In genomic region chr9:80068735-80069315, GRCm38 (mm10) we compare ENCODE assay signal across 8 mouse cellular contexts. TPM values are rescaled to one million over a fixed set of nuclear protein-coding genes. Genes with fewer than 3 reads are reported as not detected.
DNase-seq lines count a peak whose midpoint lies in the region; ATAC-seq and TF ChIP-seq lines count a peak whose summit lies in the region.

No protein-coding gene starts in this region.

- H3K27ac ChIP-seq in forebrain, postnatal 0 days (ENCODE audit: low read depth, low read length), result 0 out of 2 replicates have a peak overlapping the region, but pooled peaks have one; percentile 100
- peak overlapping the region; percentile 95; the same call in 1 of the 2 replicates for H3K27ac ChIP-seq in liver, postnatal 0 days (ENCODE audit: low read depth)

- TF ChIP-seq EP300 in liver, postnatal 0 days (IDR thresholded peaks at IDR 0.05; ENCODE audit: low read depth), result no peak

- H3K9ac ChIP-seq in forebrain, postnatal 0 days, result peak overlapping the region; percentile 99
- H3K9ac ChIP-seq in liver, postnatal 0 days (replicated peaks), result peak overlapping the region; percentile 92

- no peak for TF ChIP-seq CTCF in C2C12 (IDR thresholded peaks at IDR 0.05; ENCODE audit: control insufficient read depth, insufficient read depth, insufficient read length)
- no peak for TF ChIP-seq CTCF in forebrain, postnatal 0 days (IDR thresholded peaks at IDR 0.05; ENCODE audit: low read depth)
- no peak for TF ChIP-seq CTCF in liver, postnatal 0 days (IDR thresholded peaks at IDR 0.05; ENCODE audit: low read depth)

- 34% methylated on average over 11 of the region's 11 CpGs for WGBS in forebrain, postnatal 0 days
- 18% methylated on average over 11 of the region's 11 CpGs for WGBS in liver, postnatal 0 days (ENCODE audit: insufficient replicate concordance)

- peaks cover 67% of the 10 kb centered on the region for H3K79me2 ChIP-seq in C2C12 (ENCODE audit: control insufficient read depth, insufficient read depth)

- no peak for ATAC-seq in forebrain, postnatal 0 days
- ATAC-seq in liver, postnatal 0 days, result no peak

- peaks cover 60% of the 10 kb centered on the region for H3K79me3 ChIP-seq in C2C12 (ENCODE audit: low read depth)

- H3K4me2 ChIP-seq in forebrain, postnatal 0 days (ENCODE audit: low read depth), result peak overlapping the region; percentile 53
- peak overlapping the region; percentile 78 for H3K4me2 ChIP-seq in liver, postnatal 0 days (ENCODE audit: low read depth, low read length)

- no peaks in the 10 kb centered on the region for H3K27me3 ChIP-seq in C2C12 (ENCODE audit: control insufficient read depth, insufficient read depth, insufficient read length)
- no peaks in the 10 kb centered on the region for H3K27me3 ChIP-seq in forebrain, postnatal 0 days (ENCODE audit: insufficient read depth, low read length)
- no peaks in the 10 kb centered on the region for H3K27me3 ChIP-seq in liver, postnatal 0 days (ENCODE audit: insufficient read depth, low read length)

- H3K9me3 ChIP-seq in forebrain, postnatal 0 days (ENCODE audit: low read length), result no peaks in the 10 kb centered on the region
- peaks cover 6% of the 10 kb centered on the region for H3K9me3 ChIP-seq in liver, postnatal 0 days (ENCODE audit: low read length)

- peaks cover 7% of the 10 kb centered on the region for H3K4me1 ChIP-seq in forebrain, postnatal 0 days (ENCODE audit: insufficient read depth)
- peaks cover 27% of the 10 kb centered on the region for H3K4me1 ChIP-seq in liver, postnatal 0 days (ENCODE audit: insufficient read depth)

- H3K36me3 ChIP-seq in C2C12 (ENCODE audit: control insufficient read depth, insufficient read depth), result no peaks in the 10 kb centered on the region
- H3K36me3 ChIP-seq in forebrain, postnatal 0 days (ENCODE audit: insufficient read depth), result no peaks in the 10 kb centered on the region
- H3K36me3 ChIP-seq in liver, postnatal 0 days (replicated peaks; ENCODE audit: insufficient read depth, low read length), result no peaks in the 10 kb centered on the region

- intact Hi-C loops in left cerebral cortex, postnatal 25 days (cut with DNase I), result no loop called here

- peak; percentile 15 for DNase-seq in cerebellum, adult 9-10 months
- no peak for DNase-seq in cerebellum, adult 9-11 months
- DNase-seq in forebrain, postnatal 0 days, result no peak
- peak; percentile 29 for DNase-seq in liver, postnatal 0 days
- no peak for DNase-seq in left cerebral cortex, postnatal 25 days (ENCODE audit: low spot score in 2 of 2)
- no peak for DNase-seq in right cerebral cortex, adult 2 months (ENCODE audit: low spot score in 2 of 2)
- DNase-seq in kidney, postnatal 14 days, result no peak

- H3K4me3 ChIP-seq in C2C12 (ENCODE audit: insufficient read depth, poor library complexity, severe bottlenecking), result peak overlapping the region; percentile 42
- peak overlapping the region; percentile 87 for H3K4me3 ChIP-seq in forebrain, postnatal 0 days (ENCODE audit: low read depth, low read length)
- H3K4me3 ChIP-seq in liver, postnatal 0 days (ENCODE audit: low read depth, low read length), result peak overlapping the region; percentile 71

- no peak overlapping the region for H3ac ChIP-seq in C2C12 (ENCODE audit: control insufficient read depth, insufficient read length, low read depth)

TF ChIP-seq in C2C12, 6 proteins besides CTCF, POLR2A, EP300 and RAD21:
- TF ChIP-seq FOSL1 (IDR thresholded peaks at IDR 0.05; ENCODE audit: insufficient read depth, low read length, poor library complexity, severe bottlenecking) (no peak), MAX (IDR thresholded peaks at IDR 0.05) (no peak), CEBPB (IDR thresholded peaks at IDR 0.05; ENCODE audit: low read depth) (no peak), MYOD1 (IDR thresholded peaks at IDR 0.05; ENCODE audit: control insufficient read depth, insufficient read length, low read depth) (no peak), USF1 (IDR thresholded peaks at IDR 0.05; ENCODE audit: low read depth) (no peak), MYOG (IDR thresholded peaks at IDR 0.05; ENCODE audit: control insufficient read depth, extremely low read depth, insufficient read length) (no peak)

RNA-seq across cellular contexts. Expression of gene Senp6, which starts 2.1 kb away (rescaled TPM):
- polyA plus RNA-seq in C2C12 (2012; fragmentation: generic; extraction: Trizol), result 15.5 TPM
- total RNA-seq in forebrain, postnatal 0 days (2014; rRNA removed), result 114 and 127 TPM in 2 replicates
- polyA plus RNA-seq in forebrain, postnatal 0 days (2015; fragmentation: Nextera tagmentation; extraction: Ambion mirVana), result 37.8 and 44.7 TPM in 2 replicates
- 15.7 and 16.2 TPM in 2 replicates for polyA plus RNA-seq in liver, postnatal 0 days (2015; fragmentation: Nextera tagmentation; extraction: Ambion mirVana)
- total RNA-seq in left cerebral cortex, postnatal 25 days (2021), result 100 to 1,000 TPM; 104 to 112 TPM

RNA-seq across cellular contexts. Expression of gene Filip1, which starts 56.2 kb away (rescaled TPM):
- polyA plus RNA-seq in C2C12 (2012; fragmentation: generic; extraction: Trizol), result 0.01 TPM
- 8.1 and 9.2 TPM in 2 replicates for total RNA-seq in forebrain, postnatal 0 days (2014; rRNA removed)
- 2.6 and 5.9 TPM in 2 replicates for polyA plus RNA-seq in forebrain, postnatal 0 days (2015; fragmentation: Nextera tagmentation; extraction: Ambion mirVana)
- 0.99 and 1.2 TPM in 2 replicates for polyA plus RNA-seq in liver, postnatal 0 days (2015; fragmentation: Nextera tagmentation; extraction: Ambion mirVana)
- 10 to 100 TPM; 15.2 to 22.7 TPM for total RNA-seq in left cerebral cortex, postnatal 25 days (2021)

Comparison
In these comparisons a context has a peak if more than half of its experiments do, and no peak if none do; other contexts are left out.
1. DNase-seq: peak in cerebellum, adult 9-10 months (single experiment) and liver, postnatal 0 days (single experiment); none in cerebellum, adult 9-11 months (single experiment), forebrain, postnatal 0 days (single experiment), left cerebral cortex, postnatal 25 days (0 of 2), right cerebral cortex, adult 2 months (0 of 2) and kidney, postnatal 14 days (single experiment).
2. Peak in every context shown above with its lines, with median percentiles within 50 percentile points of each other: H3K4me3 ChIP-seq.